Mouse (Mus musculus): Measurements from ENCODE around the gene Rtel1.

The Rtel1 gene

DNA sequence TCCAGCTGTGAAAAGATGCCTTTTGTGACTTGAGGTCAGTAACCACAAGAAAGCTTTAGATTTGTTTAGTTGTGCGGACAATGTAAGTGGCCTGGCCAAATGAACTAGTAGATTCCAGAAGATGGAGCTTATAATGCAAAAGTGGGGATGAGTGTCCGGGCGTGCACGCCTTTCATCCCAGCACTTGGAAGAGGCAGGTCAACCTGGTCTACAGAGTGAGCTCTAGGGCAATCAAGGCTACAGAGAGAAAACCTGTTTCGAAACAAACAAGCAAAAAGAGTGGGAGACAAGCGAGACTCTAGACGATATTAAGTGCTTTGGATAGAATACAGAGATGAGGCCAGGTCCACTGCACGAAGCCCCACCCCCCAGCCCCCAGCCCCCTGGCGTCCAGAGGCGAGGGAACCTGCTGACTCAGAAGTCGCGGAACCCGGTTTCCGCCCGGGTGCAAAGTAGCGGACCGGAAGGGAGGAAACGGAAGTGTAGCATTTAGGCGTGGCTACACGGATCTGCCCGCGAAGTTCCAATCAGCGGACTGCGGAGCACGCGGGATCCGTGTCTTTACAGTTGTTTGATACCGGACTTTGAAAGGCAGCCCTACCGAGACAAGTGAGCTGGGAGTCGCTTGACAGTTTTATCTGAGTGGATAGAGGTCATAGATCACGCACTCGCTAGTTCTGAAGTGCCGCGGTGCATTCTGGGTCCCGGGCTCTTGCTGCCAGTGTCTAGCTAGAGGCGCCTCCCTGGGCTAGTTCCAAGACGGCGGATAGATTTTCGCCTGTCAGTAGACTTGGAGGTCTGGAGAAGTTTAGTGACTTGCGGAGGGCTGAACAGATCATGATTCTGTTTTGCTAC is at the start of gene Rtel1:
Gene Rtel1, plus strand, starts transcription at position 492 of the 855 bp plus-strand sequence.
- peak; percentile 89 for DNase-seq (ENCODE audit: low read depth, low spot score)

DNA sequence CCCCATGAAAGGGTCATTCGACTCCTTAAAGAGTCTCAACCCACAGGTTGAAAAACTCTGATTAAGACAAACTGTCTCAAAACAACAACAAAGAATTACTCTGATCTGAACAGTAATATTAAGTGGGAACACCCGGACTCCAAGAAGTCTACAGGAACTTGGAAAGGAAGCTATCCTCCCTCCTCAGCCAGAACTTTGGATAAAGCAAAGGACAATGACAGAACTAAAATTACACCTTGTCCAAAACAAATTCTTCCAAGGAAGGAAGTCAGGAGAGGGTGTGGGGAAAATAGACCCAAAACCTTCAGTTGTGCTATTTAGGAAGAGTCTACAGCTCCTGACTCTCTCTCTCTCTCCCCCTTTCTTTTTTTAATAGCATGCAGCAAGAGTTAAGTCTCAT is 47.4 kb upstream of the Rtel1 start:
- DNase-seq (ENCODE audit: low read depth, low spot score): no peak

DNA sequence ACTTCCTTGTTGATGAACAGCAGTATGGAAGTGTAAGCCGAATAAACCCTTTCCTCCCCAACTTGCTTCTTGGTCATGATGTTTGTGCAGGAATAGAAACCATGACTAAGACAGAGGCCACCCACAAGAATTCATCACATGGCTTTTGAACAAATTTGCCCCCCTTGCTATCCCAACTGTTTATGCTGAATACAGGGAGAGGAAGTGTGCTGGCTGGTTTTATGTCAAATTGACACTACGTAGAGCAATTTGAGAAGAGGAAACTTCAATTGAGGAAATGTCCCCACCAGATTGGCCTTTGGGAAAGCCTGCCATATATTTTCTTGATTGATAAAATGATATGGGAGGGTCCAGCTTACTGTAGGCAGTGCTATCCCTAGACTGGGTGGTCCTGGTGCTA is 45.7 kb upstream of the Rtel1 start:
- no peak for DNase-seq (ENCODE audit: low read depth, low spot score)

DNA sequence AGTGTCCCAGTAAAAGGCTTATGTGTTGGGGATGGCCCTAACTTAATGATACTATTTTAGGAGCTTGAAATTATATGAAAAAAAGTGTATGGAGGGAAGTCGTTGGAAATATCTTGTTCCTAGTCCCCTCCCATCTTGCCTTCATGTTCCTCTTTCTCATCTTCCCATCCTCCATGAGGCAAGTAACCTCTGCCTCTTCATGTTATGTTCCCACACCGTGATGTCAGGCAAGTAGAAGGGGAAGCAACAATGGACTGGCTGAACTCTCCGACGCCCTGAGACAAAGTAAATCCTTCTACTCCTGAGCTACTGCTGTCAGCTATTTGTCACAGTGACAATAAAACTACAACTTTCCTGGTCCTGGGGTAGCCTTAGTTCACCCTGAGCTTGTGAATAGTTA is 44.9 kb upstream of the Rtel1 start:
- no peak for DNase-seq (ENCODE audit: low read depth, low spot score)

DNA sequence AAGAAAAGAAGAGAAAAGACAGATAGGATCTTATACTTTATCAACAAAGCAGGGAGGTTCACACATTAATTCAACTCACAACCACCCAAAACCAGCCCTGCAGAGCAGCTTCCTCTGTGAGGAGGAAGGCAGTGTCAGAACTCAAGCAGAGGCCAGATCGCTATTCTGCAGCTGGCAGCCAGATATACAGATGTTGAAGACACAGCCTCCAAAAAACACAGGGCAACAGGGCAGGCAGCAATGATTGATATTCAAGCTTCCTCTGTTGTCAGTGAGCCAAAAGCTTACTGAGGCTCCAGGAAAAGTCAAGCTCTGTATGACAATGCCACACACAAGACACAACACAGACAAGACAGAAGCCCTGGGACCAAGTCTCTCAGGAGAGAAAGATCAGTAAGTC is 42.8 kb upstream of the Rtel1 start:
- DNase-seq (ENCODE audit: low read depth, low spot score): no peak

DNA sequence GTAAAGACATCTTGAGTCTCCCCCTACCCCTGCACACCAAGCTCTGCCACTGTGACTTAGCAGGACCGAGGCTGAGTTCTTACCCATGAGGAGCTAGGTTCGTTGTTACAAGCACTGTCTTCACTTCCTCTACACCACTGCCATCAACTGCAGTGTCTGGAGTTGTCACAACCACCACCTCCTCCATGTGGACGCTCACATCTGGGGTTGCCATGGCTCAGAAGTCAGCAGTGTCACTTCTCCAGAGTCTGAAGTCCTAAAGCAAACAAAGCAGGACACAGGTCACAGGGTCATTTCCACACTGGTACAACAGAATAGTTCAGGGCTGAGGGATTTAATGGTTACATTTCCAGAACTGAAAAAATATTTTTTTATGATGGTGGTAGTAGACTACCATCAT is 41.7 kb upstream of the Rtel1 start:
- DNase-seq (ENCODE audit: low read depth, low spot score): no peak

DNA sequence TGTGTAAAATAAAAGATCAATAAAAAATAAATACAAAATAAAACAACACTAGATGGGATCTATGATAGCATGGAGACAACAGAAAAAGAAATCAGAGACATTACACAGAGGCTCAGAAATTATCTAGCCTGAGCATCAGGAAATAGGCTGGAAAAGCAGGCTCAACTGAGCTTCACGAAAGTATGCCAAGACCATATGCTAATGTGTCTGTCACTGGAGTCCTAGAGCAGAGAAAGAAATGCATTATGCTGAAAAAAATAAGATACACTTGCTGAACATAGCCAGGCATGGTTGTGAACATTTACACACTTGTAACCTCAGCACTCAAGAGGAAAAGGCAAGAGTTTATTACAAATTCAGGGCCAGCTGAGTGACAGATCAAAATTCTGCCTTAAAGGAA is 39.6 kb upstream of the Rtel1 start:
- DNase-seq (ENCODE audit: low read depth, low spot score): no peak

DNA sequence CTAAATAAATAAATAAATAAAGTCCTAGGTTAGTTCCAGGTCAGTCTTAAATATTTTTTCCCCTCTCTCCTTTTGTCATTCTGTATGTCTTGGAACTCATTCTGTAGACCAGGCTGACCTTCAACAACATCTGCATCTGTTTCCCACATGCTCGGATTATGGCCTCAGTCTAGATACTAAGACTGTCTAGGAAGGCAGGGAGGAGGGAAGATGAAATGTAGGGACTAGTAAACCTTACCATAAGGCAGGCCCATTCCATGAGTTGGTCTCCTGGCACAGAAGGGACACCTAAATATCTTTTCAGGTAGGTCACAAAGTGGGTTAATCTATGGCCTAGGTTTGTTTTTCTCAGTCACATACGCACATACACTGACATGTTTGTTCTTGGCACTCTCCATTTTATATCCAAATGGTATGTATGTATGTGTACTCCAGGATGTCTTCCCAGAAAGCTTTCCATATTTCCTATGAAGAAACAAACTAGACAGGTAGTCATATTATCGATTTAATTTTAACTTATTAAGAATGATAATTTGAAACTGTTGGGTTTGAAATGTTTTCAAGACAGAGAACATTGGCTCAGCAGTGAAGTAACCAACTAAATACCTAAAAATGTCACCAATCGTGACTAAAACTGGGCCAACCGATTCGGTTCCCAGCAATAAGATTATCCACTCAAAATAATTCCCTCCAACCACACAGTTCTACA is 32.8 kb upstream of the Rtel1 start:
- DNase-seq (ENCODE audit: low read depth, low spot score): peak; percentile 16

DNA sequence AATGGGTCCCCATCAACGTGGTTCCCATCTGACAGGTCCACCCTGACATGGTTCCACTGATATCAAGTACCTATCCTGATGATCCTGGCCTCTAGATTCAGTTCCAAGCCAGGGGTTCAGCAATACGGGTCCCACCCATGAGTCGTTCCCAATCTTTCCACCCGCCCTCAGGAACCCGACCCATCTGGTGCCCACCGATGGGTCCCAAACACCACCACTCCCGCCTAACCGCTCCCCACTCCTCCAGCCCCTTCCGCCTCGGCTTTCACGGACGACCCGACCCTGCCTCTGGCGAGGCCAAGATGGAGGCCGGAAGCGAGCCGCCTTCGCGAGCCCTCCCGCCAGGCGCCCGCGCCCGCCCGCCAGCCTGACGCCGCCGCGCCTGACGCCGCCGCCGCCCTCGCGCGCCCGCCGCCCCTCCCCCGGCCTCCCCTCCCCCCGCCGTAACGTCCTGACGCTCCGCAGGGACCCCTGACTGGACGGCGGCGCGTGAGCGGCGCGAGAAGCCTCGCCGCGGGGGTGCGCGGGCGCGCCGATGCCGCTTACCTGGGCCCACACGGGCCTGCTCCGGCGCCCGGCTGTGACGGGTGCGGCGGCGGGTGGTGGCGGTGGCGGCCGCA is 32.1 kb upstream of the Rtel1 start:
- peak; percentile 89 for DNase-seq (ENCODE audit: low read depth, low spot score)

DNA sequence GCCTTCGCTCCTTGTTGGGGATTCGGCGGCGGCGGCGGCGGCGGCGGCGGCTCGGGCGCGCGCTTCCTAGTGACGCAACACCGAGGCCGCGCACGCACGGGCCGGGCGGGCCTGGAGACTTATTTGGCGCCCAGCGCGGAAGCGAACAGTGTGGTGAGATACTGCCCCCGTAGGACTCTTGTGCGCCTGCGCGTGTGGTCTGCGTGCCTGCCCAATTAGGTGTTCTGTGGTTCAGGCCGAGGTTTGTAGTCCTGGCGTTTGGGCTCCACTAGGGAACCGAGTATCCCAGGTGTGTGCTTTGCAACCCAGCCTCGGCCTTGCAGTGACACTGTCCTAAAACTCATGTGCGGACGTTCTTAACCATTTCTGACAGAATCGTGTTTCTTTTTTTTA is 31.6 kb upstream of the Rtel1 start, which contains the start of gene Gmeb2:
Gene Gmeb2, minus strand, starts transcription at position 78 of the 393 bp plus-strand sequence.
- peak; percentile 98 for DNase-seq (ENCODE audit: low read depth, low spot score)

DNA sequence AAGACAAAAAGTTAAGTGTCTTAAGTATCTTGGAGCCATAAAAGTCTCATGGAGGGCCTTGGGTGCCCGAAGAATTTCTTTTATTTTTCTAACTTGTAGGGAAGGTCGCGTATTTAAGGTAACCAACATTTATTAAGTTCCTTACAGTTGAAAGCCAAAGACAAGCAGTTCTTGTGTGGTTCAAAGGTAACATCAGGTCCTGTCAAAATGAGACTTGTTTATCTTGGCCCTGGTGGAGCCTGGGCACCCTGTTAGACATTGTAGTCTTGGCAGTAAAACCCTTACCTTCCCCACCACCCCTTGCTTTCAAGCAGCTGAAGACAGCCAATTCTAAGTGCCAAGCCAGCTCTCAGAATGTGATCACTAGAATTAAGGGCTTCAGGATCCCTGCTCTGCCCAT is 30.8 kb upstream of the Rtel1 start:
- no peak for DNase-seq (ENCODE audit: low read depth, low spot score)

DNA sequence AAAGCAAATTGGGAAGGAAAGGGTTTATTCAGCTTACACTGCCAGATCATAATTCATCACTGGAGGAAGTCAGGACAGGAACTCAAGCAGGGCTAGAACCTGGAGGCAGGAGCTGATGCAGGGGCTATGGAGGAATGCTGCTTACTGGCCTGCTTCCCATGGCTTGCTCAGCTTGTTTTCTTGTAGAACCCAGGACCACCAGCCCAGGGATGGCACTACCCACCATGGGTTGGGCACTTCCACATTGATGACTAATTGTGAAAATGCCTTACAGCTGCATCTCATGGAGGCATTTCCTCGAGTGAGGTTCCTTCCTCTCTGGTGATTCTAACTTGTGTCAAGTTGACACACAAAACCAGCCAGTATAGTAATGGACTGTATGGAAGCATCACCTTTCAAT is 28.6 kb upstream of the Rtel1 start:
- DNase-seq (ENCODE audit: low read depth, low spot score): no peak

DNA sequence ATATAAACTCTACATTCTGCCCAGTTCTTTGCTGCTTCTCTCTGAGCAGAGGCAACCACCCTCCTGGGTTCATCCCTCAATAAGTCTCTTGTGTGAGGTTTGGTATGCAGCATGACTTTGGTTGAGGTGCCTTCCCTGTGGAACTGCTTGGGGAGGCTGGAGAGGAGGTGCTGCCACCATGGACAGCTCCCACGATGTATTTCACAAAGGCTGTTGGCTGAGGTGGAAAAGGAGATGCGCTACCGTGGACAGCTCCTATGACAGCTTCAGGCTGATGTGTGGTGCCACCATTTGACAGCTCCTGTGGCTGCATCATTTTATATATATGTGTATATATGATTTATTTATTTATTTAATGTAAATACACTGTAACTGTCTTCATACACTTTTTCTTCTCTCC is 17.5 kb upstream of the Rtel1 start:
- peak; percentile 27 for DNase-seq (ENCODE audit: low read depth, low spot score)

DNA sequence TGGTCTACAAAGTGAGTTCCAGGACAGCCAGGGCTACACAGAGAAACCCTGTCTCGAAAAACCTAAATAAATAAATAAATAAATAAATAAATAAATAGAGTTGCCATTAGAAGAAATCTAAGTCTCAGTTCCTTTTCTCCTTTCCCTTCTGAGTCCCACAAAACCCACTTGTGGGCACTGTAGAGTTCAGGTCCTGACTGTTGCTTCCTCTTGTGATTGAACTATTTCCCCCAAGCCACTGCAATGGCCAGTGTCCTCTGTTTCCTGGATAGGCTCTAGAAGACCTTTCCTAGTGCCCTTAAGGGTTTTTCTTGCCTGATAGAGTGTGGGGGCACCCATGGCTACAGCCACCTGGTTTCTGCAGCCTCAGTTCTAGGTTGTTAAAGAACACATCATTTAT is 14.6 kb upstream of the Rtel1 start:
- no peak for DNase-seq (ENCODE audit: low read depth, low spot score)

DNA sequence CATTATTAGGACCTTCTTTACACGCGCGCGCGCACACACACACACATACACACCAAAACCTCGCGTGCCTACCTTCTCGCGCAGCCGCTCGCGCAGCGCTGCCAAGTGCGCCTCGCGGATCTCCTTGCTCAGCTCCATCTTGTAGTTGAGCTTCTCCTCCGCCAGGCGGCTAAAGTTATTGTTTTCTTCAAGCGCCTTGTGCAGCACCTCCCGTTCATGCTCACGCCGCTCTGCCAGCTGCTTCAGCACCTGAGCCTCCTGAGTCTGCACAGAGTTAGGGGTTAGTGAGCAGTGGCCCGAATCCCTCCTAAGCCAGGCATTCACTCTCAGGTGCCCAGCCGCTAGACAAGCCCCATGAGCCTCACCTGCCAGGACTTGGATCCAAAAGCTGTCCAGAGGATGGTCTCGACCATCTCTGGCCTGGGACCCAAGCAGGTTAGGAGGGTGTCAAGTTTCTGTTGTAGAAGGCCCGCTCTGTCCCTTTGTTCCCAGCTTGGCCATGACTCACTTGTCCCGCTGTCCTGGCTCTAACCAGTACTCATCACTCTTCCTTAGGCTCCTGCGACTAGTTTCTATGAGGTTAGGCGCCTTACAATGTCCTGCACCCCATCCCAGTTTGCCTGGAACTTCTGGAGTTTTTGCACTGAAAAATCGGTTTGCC is 12.3 kb upstream of the Rtel1 start:
- DNase-seq (ENCODE audit: low read depth, low spot score): peak; percentile 73

DNA sequence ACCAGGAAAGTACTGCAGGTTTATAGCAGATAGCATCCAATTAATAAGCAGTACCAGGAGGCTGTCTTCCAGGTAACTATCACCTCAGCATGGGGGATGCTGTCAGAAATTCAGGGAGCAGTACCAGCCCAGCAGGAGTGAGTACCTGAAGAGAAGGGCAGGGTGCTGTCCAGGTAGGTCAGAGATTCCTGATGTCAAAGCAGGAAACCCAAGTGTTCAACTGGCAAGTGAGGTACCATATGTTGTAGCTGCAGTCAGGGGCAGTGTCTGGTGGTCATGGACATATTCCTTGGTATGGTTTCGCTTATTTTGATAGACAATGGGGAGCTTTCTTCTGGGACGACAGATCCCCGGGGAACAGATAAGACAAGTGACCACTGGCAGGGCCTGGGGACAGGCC is 7.1 kb upstream of the Rtel1 start:
- no peak for DNase-seq (ENCODE audit: low read depth, low spot score)

DNA sequence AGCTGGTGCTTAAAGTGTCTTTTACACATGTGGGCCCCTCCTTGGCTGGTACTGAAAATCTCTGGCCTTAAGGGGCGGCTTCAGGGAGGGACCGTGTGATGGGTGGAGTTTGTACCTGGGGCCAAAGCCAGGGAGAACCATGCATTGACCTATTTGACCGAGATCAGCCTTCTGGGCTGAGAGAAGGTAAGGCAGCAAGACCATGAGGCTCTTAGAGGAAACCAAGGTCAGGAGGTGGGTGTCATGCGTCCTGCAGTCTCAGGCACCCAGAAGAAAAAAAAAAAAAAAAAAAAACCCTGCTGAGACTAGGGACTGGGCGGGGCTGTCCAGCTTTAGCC is 6.6 kb upstream of the Rtel1 start:
- DNase-seq (ENCODE audit: low read depth, low spot score): no peak

DNA sequence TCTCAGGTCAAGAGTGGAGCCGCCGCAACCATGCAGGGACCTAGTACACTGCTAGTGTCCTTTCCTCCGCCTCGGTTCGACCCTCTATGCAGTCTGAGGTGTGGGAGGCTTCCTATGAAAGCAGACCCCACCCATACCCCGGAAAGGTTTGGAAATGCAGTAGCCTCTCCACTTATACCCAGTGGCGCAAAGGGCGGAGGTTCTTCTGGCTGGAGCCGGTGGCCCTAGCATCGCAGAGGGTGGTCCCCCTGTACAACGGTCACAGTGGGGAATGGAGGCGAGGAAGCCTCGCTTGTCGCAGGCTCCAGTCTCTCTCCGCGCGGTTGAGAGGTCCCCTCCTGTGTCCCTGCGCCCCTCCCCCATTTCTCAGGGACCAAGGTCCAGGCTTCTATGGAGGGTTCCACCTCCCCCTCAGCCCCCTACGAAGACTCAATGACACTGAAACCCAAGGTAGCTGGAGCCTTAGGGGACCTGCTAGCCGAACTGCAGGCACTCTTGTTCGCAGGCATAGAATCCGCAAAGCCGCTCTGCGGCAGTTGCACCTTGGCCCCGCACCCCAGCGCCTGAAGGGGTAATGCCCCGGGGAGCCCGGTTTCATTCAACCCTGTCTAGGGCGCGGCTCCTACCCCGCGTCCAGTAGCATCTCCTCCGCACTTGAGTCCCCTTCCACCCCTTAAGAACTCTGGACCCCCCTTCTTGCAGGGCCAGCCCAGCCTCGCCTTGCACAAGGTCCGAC is 6.0 kb upstream of the Rtel1 start:
- no peak for DNase-seq (ENCODE audit: low read depth, low spot score)

DNA sequence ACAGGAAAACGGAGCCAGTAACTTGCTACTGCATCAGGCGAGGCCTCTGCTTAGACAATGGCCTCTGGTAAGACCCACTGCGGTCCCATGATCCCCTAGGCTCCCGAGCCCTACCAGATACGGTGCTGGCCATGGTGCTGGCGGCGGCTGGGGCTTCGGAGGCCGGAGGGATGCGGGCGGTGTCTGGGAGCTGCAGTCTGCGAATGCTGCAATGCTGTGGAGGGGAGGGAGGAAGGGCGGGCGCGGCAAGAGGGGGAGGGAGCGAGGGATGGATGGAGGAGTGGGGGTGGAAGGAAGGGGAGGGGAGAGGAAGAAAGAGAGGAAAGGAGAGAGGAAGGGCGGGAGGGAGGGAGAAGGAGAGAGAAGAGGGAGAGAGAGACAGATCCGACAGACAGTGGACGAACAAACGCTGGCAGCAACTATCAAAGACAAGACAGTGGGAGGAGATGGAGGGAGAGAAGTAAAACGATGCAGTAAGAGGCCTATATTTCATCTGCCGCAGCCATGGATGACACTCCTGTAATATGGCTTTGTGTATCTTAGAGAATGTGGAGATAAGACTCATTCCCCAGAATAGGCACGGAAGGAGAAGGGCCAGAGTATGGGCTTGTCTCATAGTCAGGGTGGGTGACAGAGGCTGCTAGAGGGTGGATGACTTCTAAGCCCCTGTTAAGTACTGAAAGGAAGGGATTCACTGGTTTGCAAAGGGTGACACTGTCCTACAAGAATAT is 5.3 kb upstream of the Rtel1 start, which contains the start of gene Stmn3:
Gene Stmn3, minus strand, starts transcription at position 421 of the 731 bp plus-strand sequence.
- peak; percentile 29 for DNase-seq (ENCODE audit: low read depth, low spot score)

DNA sequence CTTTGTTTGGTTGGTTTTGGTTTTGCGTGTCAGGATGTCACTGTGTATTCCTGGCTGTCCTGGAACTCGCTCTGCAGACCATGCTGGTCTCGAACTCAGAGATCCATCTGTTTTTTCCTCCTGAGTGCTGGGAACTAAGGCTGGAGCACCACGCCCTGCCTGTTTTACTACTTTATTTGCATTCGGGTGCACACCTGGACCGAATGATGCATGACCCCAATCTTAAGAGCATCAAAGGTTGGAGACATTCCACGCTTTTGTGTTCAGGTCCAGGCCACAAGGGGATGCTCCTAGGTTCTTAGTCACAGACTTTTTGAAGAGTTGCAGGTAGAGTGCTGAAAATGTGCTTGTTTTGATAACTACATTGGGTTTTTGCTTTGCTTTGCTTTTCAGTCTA is 562 bp downstream of the Rtel1 start:
- DNase-seq (ENCODE audit: low read depth, low spot score): no peak

DNA sequence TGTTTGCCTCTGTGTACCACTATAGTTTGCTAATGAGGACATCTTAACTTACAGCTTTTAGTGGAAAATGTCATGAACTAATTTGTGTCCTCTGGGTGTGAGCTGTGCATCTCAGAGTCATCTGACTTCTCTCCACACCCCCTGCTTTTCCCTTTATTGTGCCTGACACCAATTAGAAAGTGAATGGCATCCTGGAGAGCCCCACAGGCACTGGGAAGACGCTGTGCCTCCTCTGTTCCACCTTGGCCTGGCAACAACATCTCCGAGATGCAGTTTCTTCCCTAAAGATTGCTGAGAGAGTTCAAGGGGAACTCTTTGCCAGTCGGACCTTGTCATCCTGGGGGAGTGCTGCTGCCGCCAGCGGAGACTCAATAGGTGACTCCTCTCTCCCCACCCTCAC is 2.6 kb downstream of the Rtel1 start:
- DNase-seq (ENCODE audit: low read depth, low spot score): no peak
